Mouse (Mus musculus) kidney, embryonic 16.5 days (tissue): ENCODE data around the gene Fancf. TPM values are rescaled to one million over a fixed set of nuclear protein-coding genes. Genes with fewer than 3 reads are reported as not detected.

Source experiments
- ATAC-seq: fragments of 200-750 bp; cut with Nextera tagmentation; 2 replicates; pipeline ENCODE4 v1.8.0; 2017; ENCODE audit warnings: moderate TSS enrichment; ENCODE audit not compliant: low FRiP score, low TSS enrichment
- H3K27ac ChIP-seq: fragments of 300-500 bp; sonication (generic); 2 replicates; pipeline ENCODE4 v1.5.1; 2014; ENCODE audit warnings: low read length
- H3K27me3 ChIP-seq: fragments of 300-500 bp; sonication (generic); 2 replicates; pipeline ENCODE4 v1.6.1; 2014; ENCODE audit warnings: low read length, control low read depth, mixed read lengths; ENCODE audit not compliant: insufficient read depth
- H3K36me3 ChIP-seq: fragments of 300-500 bp; sonication (generic); 2 replicates; pipeline ENCODE4 v1.6.1; 2014; ENCODE audit warnings: low read length, control low read depth, mixed read lengths; ENCODE audit not compliant: insufficient read depth
- H3K4me1 ChIP-seq: fragments of 300-500 bp; sonication (generic); 2 replicates; pipeline ENCODE4 v1.6.1; 2014; ENCODE audit warnings: low read length, control low read depth, mixed read lengths; ENCODE audit not compliant: insufficient read depth
- H3K4me2 ChIP-seq: fragments of 300-500 bp; sonication (generic); replicated peaks from 2 replicates; pipeline ENCODE4 v1.6.1; 2014; ENCODE audit warnings: low read depth, low read length
- H3K4me3 ChIP-seq: fragments of 300-500 bp; sonication (generic); 2 replicates; pipeline ENCODE4 v1.5.1; 2014; ENCODE audit warnings: mild to moderate bottlenecking, low read length
- H3K9ac ChIP-seq: fragments of 300-500 bp; sonication (generic); replicated peaks from 2 replicates; pipeline ENCODE4 v1.6.1; 2014; ENCODE audit warnings: low read length
- H3K9me3 ChIP-seq: fragments of 300-500 bp; sonication (generic); 2 replicates; pipeline ENCODE4 v1.6.1; 2016; ENCODE audit warnings: low read length, control low read depth
- WGBS: fragments of 180-500 bp; shearing (Covaris S2); extraction: QIAGEN DNeasy Blood & Tissue Kit; methylation state at CpG from one replicate; pipeline ENCODE4 v1.1.7; 2014; 5-methylcytosine and 5-hydroxymethylcytosine counted together
- polyA plus RNA-seq: library from polyadenylated mRNA; unstranded; fragments of >200 nt; fragmentation: Nextera tagmentation; extraction: Ambion mirVana; gene quantifications from 2 replicates; pipeline ENCODE4 v1.2.1, GENCODE M21; 2015

Gene Fancf
- polyA plus RNA-seq, 1 experiment from 2014 or later = 3.3 TPM

- ATAC-seq = no peak
- Histone ChIP-seq H3K9me3 (no peaks in the 10 kb centered on the region), H3K9ac (no peak overlapping the region), H3K4me2 (peak overlapping the region; percentile 74), H3K4me3 (no peak overlapping the region), H3K27ac (no peak overlapping the region), H3K27me3 (no peaks in the 10 kb centered on the region), H3K36me3 (no peaks in the 10 kb centered on the region), H3K4me1 (peaks cover 18% of the 10 kb centered on the region)
- WGBS = 57% methylated on average over 4 of the region's 4 CpGs
These were observed 18.1 kb upstream of the Fancf start for GRCm38 (mm10) chr7:51880121-51880520.

- H3K9ac ChIP-seq = peak overlapping the region; percentile 73
- peak; percentile 90 for ATAC-seq
These were observed 17.2 kb upstream of the Fancf start for GRCm38 (mm10) chr7:51879136-51879723.

GRCm38 (mm10) chr7:51878730-51879129 lies 16.7 kb upstream of the Fancf start:
- peak; percentile 83 for ATAC-seq
- H3K9ac ChIP-seq = peak overlapping the region; percentile 73
- H3K27ac ChIP-seq = peak overlapping the region; percentile 90
- no peaks in the 10 kb centered on the region for H3K9me3 ChIP-seq
- no peaks in the 10 kb centered on the region for H3K27me3 ChIP-seq
- no peaks in the 10 kb centered on the region for H3K36me3 ChIP-seq
- H3K4me2 ChIP-seq = peak overlapping the region; percentile 74
- under 1% methylated on average over 8 of the region's 8 CpGs for WGBS
- H3K4me3 ChIP-seq = peak overlapping the region; percentile 52
- H3K4me1 ChIP-seq = peaks cover 18% of the 10 kb centered on the region

More at GRCm38 (mm10) chr7:51879136-51879723, 17.2 kb upstream of the Fancf start:
- no peaks in the 10 kb centered on the region for H3K9me3 ChIP-seq
- peaks cover 18% of the 10 kb centered on the region for H3K4me1 ChIP-seq
- WGBS = 0% methylated on average over 17 of the region's 17 CpGs
- H3K4me3 ChIP-seq = peak overlapping the region; percentile 52
- H3K4me2 ChIP-seq = peak overlapping the region; percentile 74
- H3K27me3 ChIP-seq = no peaks in the 10 kb centered on the region
- peak overlapping the region; percentile 90 for H3K27ac ChIP-seq
- H3K36me3 ChIP-seq = no peaks in the 10 kb centered on the region

GRCm38 (mm10) chr7:51876316-51876715 lies 14.2 kb upstream of the Fancf start:
- H3K36me3 ChIP-seq = no peaks in the 10 kb centered on the region
- no peak for ATAC-seq
- H3K4me2 ChIP-seq = no peak overlapping the region
- H3K27ac ChIP-seq = no peak overlapping the region
- H3K9me3 ChIP-seq = no peaks in the 10 kb centered on the region
- H3K4me1 ChIP-seq = peaks cover 18% of the 10 kb centered on the region
- no peak overlapping the region for H3K4me3 ChIP-seq
- H3K27me3 ChIP-seq = no peaks in the 10 kb centered on the region
- H3K9ac ChIP-seq = no peak overlapping the region

- Histone ChIP-seq H3K4me1 (no peaks in the 10 kb centered on the region), H3K27me3 (no peaks in the 10 kb centered on the region), H3K4me2 (no peak overlapping the region), H3K4me3 (no peak overlapping the region), H3K36me3 (no peaks in the 10 kb centered on the region), H3K27ac (no peak overlapping the region), H3K9ac (no peak overlapping the region), H3K9me3 (no peaks in the 10 kb centered on the region)
- no peak for ATAC-seq
These were observed 10.5 kb upstream of the Fancf start for GRCm38 (mm10) chr7:51872597-51872996.

GRCm38 (mm10) chr7:51872041-51872440 lies 10.0 kb upstream of the Fancf start:
- Histone ChIP-seq H3K9ac (no peak overlapping the region), H3K4me2 (no peak overlapping the region), H3K27ac (no peak overlapping the region), H3K4me1 (no peaks in the 10 kb centered on the region), H3K4me3 (no peak overlapping the region), H3K27me3 (no peaks in the 10 kb centered on the region), H3K36me3 (no peaks in the 10 kb centered on the region), H3K9me3 (no peaks in the 10 kb centered on the region)
- WGBS = 52% methylated on average over 1 of the region's 1 CpGs
- peak; percentile 23; the same call in 1 of the 2 replicates for ATAC-seq

- Histone ChIP-seq H3K9ac (no peak overlapping the region), H3K9me3 (no peaks in the 10 kb centered on the region), H3K4me1 (peaks cover 7% of the 10 kb centered on the region), H3K36me3 (no peaks in the 10 kb centered on the region), H3K4me3 (no peak overlapping the region), H3K27ac (no peak overlapping the region), H3K4me2 (no peak overlapping the region), H3K27me3 (no peaks in the 10 kb centered on the region)
- no peak for ATAC-seq
- 71% methylated on average over 1 of the region's 1 CpGs for WGBS
These were observed 5.9 kb upstream of the Fancf start for GRCm38 (mm10) chr7:51867983-51868382.

- Histone ChIP-seq H3K27me3 (no peaks in the 10 kb centered on the region), H3K9ac (no peak overlapping the region), H3K9me3 (no peaks in the 10 kb centered on the region), H3K36me3 (no peaks in the 10 kb centered on the region), H3K4me3 (no peak overlapping the region), H3K4me1 (peaks cover 18% of the 10 kb centered on the region), H3K4me2 (no peak overlapping the region), H3K27ac (no peak overlapping the region)
- no peak for ATAC-seq
- WGBS = 38% methylated on average over 1 of the region's 1 CpGs
These were observed 3.3 kb upstream of the Fancf start for GRCm38 (mm10) chr7:51865336-51865735.

GRCm38 (mm10) chr7:51862842-51863241 lies 775 bp upstream of the Fancf start:
- Histone ChIP-seq H3K36me3 (0 out of 2 replicates have a peak, but pooled peaks cover 6% of the 10 kb centered on the region), H3K9ac (peak overlapping the region; percentile 93), H3K4me1 (peaks cover 18% of the 10 kb centered on the region), H3K4me3 (peak overlapping the region; percentile 80), H3K9me3 (no peaks in the 10 kb centered on the region), H3K27me3 (no peaks in the 10 kb centered on the region), H3K4me2 (peak overlapping the region; percentile 86), H3K27ac (no peak overlapping the region; the same call in 1 of the 2 replicates)
- WGBS = 71% methylated on average over 3 of the region's 3 CpGs
- no peak for ATAC-seq

GRCm38 (mm10) chr7:51861250-51862096 lies 594 bp downstream of the Fancf start, which contains the start of gene Gas2:
Gene Gas2 (plus strand): TSS chr7:51862015.
- 0 out of 2 replicates have a peak, but pooled peaks cover 12% of the 10 kb centered on the region for H3K36me3 ChIP-seq
- no peaks in the 10 kb centered on the region for H3K9me3 ChIP-seq
- peaks cover 18% of the 10 kb centered on the region for H3K4me1 ChIP-seq
- 10% methylated on average over 68 of the region's 105 CpGs for WGBS
- peak within 1 kb of the TSS; percentile 80 for H3K4me3 ChIP-seq
- peak; percentile 87 for ATAC-seq
- H3K27me3 ChIP-seq = no peaks in the 10 kb centered on the region
- H3K4me2 ChIP-seq = peak within 1 kb of the TSS; percentile 86
- H3K27ac ChIP-seq = peak within 1 kb of the TSS; percentile 98
- peak within 1 kb of the TSS; percentile 93 for H3K9ac ChIP-seq
